Mouse (Mus musculus) liver, embryonic 15.5 days (tissue): Measurements from ENCODE around the gene Ly75. TPM values are rescaled to one million over a fixed set of nuclear protein-coding genes. Genes with fewer than 3 reads are reported as not detected.

Experiments used
- ATAC-seq: fragments of 200-750 bp; cut with Nextera tagmentation; 2 replicates; pipeline ENCODE4 v1.8.0; 2017; ENCODE audit warnings: moderate number of reproducible peaks, mild to moderate bottlenecking, moderate library complexity; ENCODE audit not compliant: insufficient read depth
- H3K27ac ChIP-seq: fragments of 300-500 bp; sonication (generic); replicated peaks from 2 replicates; pipeline ENCODE4 v1.5.1; 2015; ENCODE audit warnings: mild to moderate bottlenecking, inconsistent platforms
- H3K27me3 ChIP-seq: fragments of 300-500 bp; sonication (generic); 2 replicates; pipeline ENCODE4 v1.6.1; 2015; ENCODE audit warnings: mild to moderate bottlenecking, inconsistent platforms
- H3K36me3 ChIP-seq: fragments of 300-500 bp; sonication (generic); replicated peaks from 2 replicates; pipeline ENCODE4 v1.6.1; 2015; ENCODE audit warnings: moderate library complexity, mild to moderate bottlenecking, inconsistent platforms
- H3K4me1 ChIP-seq: fragments of 300-500 bp; sonication (generic); replicated peaks from 2 replicates; pipeline ENCODE4 v1.6.1; 2015; ENCODE audit warnings: inconsistent platforms
- H3K4me2 ChIP-seq: fragments of 300-500 bp; sonication (generic); 2 replicates; pipeline ENCODE4 v1.6.1; 2015; ENCODE audit warnings: moderate library complexity, mild to moderate bottlenecking, inconsistent platforms
- H3K4me3 ChIP-seq: fragments of 300-500 bp; sonication (generic); replicated peaks from 2 replicates; pipeline ENCODE4 v1.5.1; 2015; ENCODE audit warnings: mild to moderate bottlenecking, inconsistent platforms
- H3K9ac ChIP-seq: fragments of 300-500 bp; sonication (generic); 2 replicates; pipeline ENCODE4 v1.6.1; 2015; ENCODE audit warnings: moderate library complexity, mild to moderate bottlenecking, inconsistent platforms
- H3K9me3 ChIP-seq: fragments of 300-500 bp; sonication (generic); replicated peaks from 2 replicates; pipeline ENCODE4 v1.6.1; 2016; ENCODE audit warnings: inconsistent platforms
- WGBS: fragments of 180-500 bp; shearing (Covaris S2); methylation state at CpG from one replicate; pipeline ENCODE4 v1.1.7; 2015; ENCODE audit warnings: mixed read lengths; ENCODE audit not compliant: insufficient replicate concordance; 5-methylcytosine and 5-hydroxymethylcytosine counted together
- polyA plus RNA-seq: library from polyadenylated mRNA; unstranded; fragments of >200 nt; fragmentation: Nextera tagmentation; extraction: Ambion mirVana; gene quantifications from 2 replicates; pipeline ENCODE4 v1.2.1, GENCODE M21; 2015

The Ly75 gene
- polyA plus RNA-seq, 1 experiment from 2014 or later, result 2.8 TPM

- Histone ChIP-seq H3K27ac (peak overlapping the region; percentile 79), H3K9me3 (no peaks in the 10 kb centered on the region), H3K27me3 (peaks cover 28% of the 10 kb centered on the region), H3K36me3 (peaks cover 4% of the 10 kb centered on the region; the same call in 1 of the 2 replicates), H3K4me1 (peaks cover 7% of the 10 kb centered on the region; the same call in 1 of the 2 replicates), H3K4me2 (peak overlapping the region; percentile 64), H3K4me3 (peak overlapping the region; percentile 51), H3K9ac (no peak overlapping the region)
- 51% methylated on average over 4 of the region's 4 CpGs for WGBS
- ATAC-seq, result no peak
Measured at GRCm38 (mm10) chr2:60282625-60283024, 100.5 kb downstream of the Ly75 start.

GRCm38 (mm10) chr2:60278627-60279026 lies 104.5 kb downstream of the Ly75 start:
- Histone ChIP-seq H3K4me2 (no peak overlapping the region), H3K36me3 (peaks cover 9% of the 10 kb centered on the region; the same call in 1 of the 2 replicates), H3K9ac (no peak overlapping the region), H3K9me3 (no peaks in the 10 kb centered on the region), H3K27me3 (peaks cover 8% of the 10 kb centered on the region), H3K4me1 (peaks cover 4% of the 10 kb centered on the region; the same call in 1 of the 2 replicates), H3K27ac (no peak overlapping the region), H3K4me3 (no peak overlapping the region)
- WGBS, result 27% methylated on average over 4 of the region's 4 CpGs
- ATAC-seq, result no peak

GRCm38 (mm10) chr2:60269856-60270479 lies 113.1 kb downstream of the Ly75 start:
- H3K4me3 ChIP-seq, result no peak overlapping the region
- no peak overlapping the region for H3K27ac ChIP-seq
- peaks cover 16% of the 10 kb centered on the region; the same call in 1 of the 2 replicates for H3K36me3 ChIP-seq
- no peak overlapping the region for H3K4me2 ChIP-seq
- ATAC-seq, result no peak
- H3K9me3 ChIP-seq, result no peaks in the 10 kb centered on the region
- H3K9ac ChIP-seq, result no peak overlapping the region
- 77% methylated on average over 14 of the region's 14 CpGs for WGBS
- no peaks in the 10 kb centered on the region for H3K27me3 ChIP-seq
- H3K4me1 ChIP-seq, result no peaks in the 10 kb centered on the region

- H3K9me3 ChIP-seq, result no peaks in the 10 kb centered on the region
- no peaks in the 10 kb centered on the region for H3K4me1 ChIP-seq
- no peak for ATAC-seq
- no peak overlapping the region for H3K4me2 ChIP-seq
- no peaks in the 10 kb centered on the region for H3K27me3 ChIP-seq
- H3K36me3 ChIP-seq, result peaks cover 11% of the 10 kb centered on the region; the same call in 1 of the 2 replicates
- 60% methylated on average over 1 of the region's 1 CpGs for WGBS
- H3K27ac ChIP-seq, result no peak overlapping the region
- no peak overlapping the region for H3K9ac ChIP-seq
- H3K4me3 ChIP-seq, result no peak overlapping the region
Measured at GRCm38 (mm10) chr2:60267567-60267966, 115.5 kb downstream of the Ly75 start.

GRCm38 (mm10) chr2:60260621-60261350 lies 122.3 kb downstream of the Ly75 start:
- ATAC-seq, result no peak
- Histone ChIP-seq H3K36me3 (peaks cover 25% of the 10 kb centered on the region), H3K27ac (no peak overlapping the region), H3K4me3 (no peak overlapping the region), H3K4me1 (no peaks in the 10 kb centered on the region), H3K27me3 (no peaks in the 10 kb centered on the region), H3K4me2 (no peak overlapping the region), H3K9ac (no peak overlapping the region), H3K9me3 (no peaks in the 10 kb centered on the region)
- WGBS, result 58% methylated on average over 5 of the region's 5 CpGs

GRCm38 (mm10) chr2:60259186-60259585 lies 123.9 kb downstream of the Ly75 start:
- 72% methylated on average over 5 of the region's 5 CpGs for WGBS
- no peaks in the 10 kb centered on the region for H3K9me3 ChIP-seq
- peaks cover 33% of the 10 kb centered on the region for H3K36me3 ChIP-seq
- no peak overlapping the region for H3K4me2 ChIP-seq
- no peak overlapping the region for H3K9ac ChIP-seq
- no peak overlapping the region for H3K27ac ChIP-seq
- no peaks in the 10 kb centered on the region for H3K4me1 ChIP-seq
- H3K27me3 ChIP-seq, result no peaks in the 10 kb centered on the region
- ATAC-seq, result no peak
- no peak overlapping the region for H3K4me3 ChIP-seq

- H3K9ac ChIP-seq, result no peak overlapping the region
- H3K36me3 ChIP-seq, result peaks cover 38% of the 10 kb centered on the region
- no peak for ATAC-seq
- whole genome bisulfite sequencing, result 61% methylated on average over 2 of the region's 2 CpGs
- no peaks in the 10 kb centered on the region for H3K9me3 ChIP-seq
- H3K4me2 ChIP-seq, result no peak overlapping the region
- H3K27ac ChIP-seq, result no peak overlapping the region
- no peaks in the 10 kb centered on the region for H3K27me3 ChIP-seq
- no peaks in the 10 kb centered on the region for H3K4me1 ChIP-seq
- no peak overlapping the region for H3K4me3 ChIP-seq
Measured at GRCm38 (mm10) chr2:60256751-60257150, 126.4 kb downstream of the Ly75 start.

- Histone ChIP-seq H3K4me3 (no peak overlapping the region), H3K4me1 (no peaks in the 10 kb centered on the region), H3K36me3 (peaks cover 41% of the 10 kb centered on the region), H3K9me3 (no peaks in the 10 kb centered on the region), H3K27ac (no peak overlapping the region), H3K4me2 (no peak overlapping the region), H3K27me3 (no peaks in the 10 kb centered on the region), H3K9ac (no peak overlapping the region)
- no peak for ATAC-seq
Measured at GRCm38 (mm10) chr2:60253506-60253905, 129.6 kb downstream of the Ly75 start.

- no peak overlapping the region for H3K27ac ChIP-seq
- no peak for ATAC-seq
- H3K4me2 ChIP-seq, result no peak overlapping the region
- H3K9ac ChIP-seq, result no peak overlapping the region
- no peaks in the 10 kb centered on the region for H3K9me3 ChIP-seq
- H3K27me3 ChIP-seq, result no peaks in the 10 kb centered on the region
- 74% methylated on average over 4 of the region's 4 CpGs for WGBS
- no peak overlapping the region for H3K4me3 ChIP-seq
- H3K4me1 ChIP-seq, result no peaks in the 10 kb centered on the region
- H3K36me3 ChIP-seq, result peaks cover 34% of the 10 kb centered on the region
Measured at GRCm38 (mm10) chr2:60252782-60253181, 130.3 kb downstream of the Ly75 start.
